Mouse (Mus musculus): ENCODE results near the gene Adamts15. TPM values are rescaled to one million over a fixed set of nuclear protein-coding genes. Genes with fewer than 3 reads are reported as not detected.

Adamts15 gene
- total RNA-seq, 2 experiments from 2014 or later: 0.08 TPM; not detected in 1

DNA sequence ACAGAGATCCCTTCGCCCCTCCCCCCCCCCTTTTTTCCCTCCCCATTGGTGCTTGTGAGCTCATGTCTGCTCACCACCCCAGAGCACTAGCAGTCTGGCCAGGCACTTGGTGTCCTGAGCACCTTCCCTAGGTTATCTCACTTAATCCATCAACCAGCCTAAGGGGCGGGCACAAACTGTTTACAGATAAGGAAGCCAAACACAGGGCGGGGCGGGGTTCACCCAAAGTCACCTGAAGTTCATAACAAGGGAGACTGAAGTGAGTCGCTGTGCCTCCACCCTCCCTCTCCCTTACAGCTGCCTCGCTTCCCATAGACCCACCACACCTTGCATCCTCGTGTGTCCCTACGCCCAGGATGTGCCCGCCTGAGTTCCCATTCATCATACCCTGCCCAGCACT is 41.7 kb downstream of the Adamts15 start:
- no peak for ATAC-seq (replicated peaks; ENCODE audit: poor library complexity)

DNA sequence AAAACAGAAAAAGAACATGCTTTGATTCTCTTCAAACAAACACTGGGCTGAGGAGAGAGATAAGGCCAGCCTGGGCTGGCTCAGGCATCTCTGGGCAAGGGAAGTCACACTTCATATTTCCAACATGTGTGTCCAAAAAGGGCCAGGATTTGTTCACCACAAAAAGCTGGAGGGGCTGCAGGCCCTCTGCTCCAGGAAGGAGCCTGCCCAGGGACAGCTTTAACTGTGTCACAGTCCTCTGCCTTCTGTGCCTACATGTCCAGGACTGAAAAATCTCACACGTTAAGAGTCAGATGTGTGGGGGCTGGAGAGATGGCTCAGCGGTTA is 42.3 kb downstream of the Adamts15 start:
- no peak for ATAC-seq (replicated peaks; ENCODE audit: poor library complexity)

DNA sequence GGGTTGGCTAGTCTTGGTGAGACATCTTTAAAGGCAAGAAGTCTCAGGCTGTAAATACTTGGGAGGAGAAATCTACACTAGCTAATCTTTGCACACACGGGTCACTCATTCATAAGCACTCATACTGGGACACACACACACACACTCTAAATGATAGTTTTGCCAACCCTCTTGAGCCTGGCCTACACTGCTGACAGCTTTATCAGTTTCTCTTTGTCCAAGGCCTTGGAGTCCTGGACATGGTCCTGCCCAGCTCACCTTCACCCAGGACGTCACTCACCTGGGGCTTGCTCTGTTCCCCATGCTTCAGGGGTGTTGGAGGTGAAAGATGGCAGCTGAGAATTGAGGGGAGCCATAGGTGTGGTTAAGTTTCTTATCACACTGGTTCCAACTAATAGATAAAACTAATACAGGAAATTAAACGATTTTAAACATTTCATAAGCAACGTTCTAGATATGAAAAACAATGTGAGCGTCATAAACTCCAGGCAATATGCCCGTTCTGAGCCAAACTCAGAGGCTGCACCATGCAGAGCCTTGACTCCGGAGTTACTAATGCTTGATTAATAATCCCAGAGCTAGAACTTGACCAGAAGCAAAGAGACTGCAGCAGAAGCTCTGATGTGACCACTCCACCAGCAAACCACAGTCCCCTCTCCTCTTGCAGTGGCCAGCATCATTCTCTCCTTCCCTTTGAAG is 42.9 kb downstream of the Adamts15 start:
- no peak for ATAC-seq (replicated peaks; ENCODE audit: poor library complexity)

DNA sequence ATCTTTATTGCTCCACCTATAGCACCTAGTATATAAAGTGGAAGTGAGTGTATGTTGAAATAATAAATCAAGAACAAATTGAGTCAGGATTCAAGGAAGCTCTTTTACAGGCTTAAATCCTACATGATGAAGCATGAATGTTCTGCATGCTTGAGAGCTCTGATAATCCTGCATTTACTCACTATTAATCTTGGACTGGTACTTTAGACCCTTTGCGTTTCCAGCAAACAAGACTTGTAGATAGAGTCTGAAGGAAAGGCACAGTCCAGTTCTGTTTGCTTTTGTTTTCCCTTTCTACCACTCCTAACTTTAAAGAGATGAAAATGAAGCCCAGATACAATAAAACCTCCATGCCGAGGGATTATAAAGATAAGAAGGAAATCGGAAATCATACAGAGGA is 45.7 kb downstream of the Adamts15 start:
- no peak for ATAC-seq (replicated peaks; ENCODE audit: poor library complexity)

DNA sequence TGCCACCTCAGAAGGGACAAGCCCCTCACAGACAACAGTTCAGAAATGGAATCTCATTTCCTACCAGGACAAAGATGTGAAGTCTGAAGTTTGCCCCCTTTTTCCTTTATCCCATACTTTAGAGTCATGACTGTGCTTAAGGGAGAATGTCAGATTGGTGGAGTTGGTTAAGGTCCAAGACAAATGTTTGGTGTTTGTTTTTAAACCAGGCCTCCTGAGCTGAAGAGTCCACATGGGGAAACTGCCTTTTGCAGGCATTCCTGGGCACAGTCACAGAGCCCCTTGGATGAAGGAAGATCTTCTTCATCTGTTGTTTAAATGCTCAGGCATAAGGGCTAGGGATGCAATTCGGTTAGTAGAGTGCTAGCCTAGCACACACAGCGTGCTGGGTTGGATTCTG is 66.4 kb downstream of the Adamts15 start:
- ATAC-seq (replicated peaks; ENCODE audit: poor library complexity): no peak

DNA sequence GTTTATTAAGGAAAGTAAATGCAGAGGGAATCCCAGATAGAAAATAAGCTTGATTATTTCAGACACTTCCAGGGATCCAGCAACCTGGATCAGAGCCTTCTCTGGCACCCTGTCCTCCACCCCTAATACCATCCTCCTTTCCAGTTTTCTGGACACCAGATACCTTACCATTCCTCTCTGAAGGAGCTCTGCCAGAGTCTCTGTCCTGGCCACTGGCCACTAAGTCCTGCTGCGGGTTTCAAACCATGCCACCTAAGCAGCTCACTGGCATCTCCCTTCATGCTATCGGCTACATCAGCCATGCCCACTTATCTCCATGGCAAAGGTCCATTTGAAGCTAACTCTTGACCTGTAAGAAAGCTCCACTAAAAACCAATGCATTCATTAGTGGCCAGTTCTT is 70.4 kb downstream of the Adamts15 start:
- ATAC-seq (replicated peaks; ENCODE audit: poor library complexity): no peak

DNA sequence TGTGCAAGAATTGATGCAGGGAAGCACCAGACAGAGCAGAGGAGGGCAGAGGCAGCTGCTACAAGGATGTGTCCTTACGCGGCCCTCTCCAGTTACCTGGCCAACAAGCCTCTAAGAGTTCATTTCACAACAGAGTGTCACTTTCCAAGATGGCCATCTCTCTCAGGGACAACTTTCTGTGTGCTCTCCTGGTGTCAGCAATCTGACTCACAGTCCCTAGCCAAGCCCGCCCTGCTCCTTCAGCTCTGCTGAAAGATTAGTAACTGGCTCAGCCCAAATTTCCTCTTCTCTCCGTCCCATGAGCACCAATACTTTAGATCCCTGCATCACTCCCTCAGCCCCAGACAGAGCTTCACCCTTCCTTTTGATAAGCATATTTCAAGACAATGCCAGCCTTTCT is 72.3 kb downstream of the Adamts15 start:
- ATAC-seq (replicated peaks; ENCODE audit: poor library complexity): no peak

DNA sequence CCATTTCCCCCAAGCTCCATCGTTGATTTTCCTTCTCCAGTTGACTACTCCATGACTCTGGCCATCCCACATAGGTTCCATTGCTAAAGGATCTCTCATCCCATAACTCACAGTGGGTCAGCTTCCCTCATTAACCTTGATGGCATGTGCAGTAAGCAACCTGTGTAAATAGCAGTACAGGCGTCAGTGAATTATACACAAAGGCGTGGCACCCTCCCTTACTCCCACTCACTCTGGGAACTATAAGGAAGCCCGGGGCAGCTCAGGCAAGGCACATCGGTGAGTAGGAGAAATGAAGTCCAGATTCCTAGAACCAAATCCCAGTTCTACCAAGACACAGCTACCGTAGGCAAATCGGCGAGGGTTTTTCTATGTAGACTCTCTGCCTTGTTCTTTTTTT is 72.8 kb downstream of the Adamts15 start:
- no peak for ATAC-seq (replicated peaks; ENCODE audit: poor library complexity)

Other genes starting within 250 kb of the Adamts15 start
- gene Adamts8, start 20.1 kb upstream of the Adamts15 start, total RNA-seq (2015): not detected in 2 replicates
- gene Adamts8, start 20.1 kb upstream of the Adamts15 start, total RNA-seq (2017): not detected in 2 replicates
- 52.5 and 57.9 TPM in 2 replicates for gene Zbtb44, start 108.2 kb upstream of the Adamts15 start, total RNA-seq (2015)
- 27.0 and 27.4 TPM in 2 replicates for gene Zbtb44, start 108.2 kb upstream of the Adamts15 start, total RNA-seq (2017)
- gene St14, start 209.4 kb upstream of the Adamts15 start, total RNA-seq (2015): 3.0 and 3.2 TPM in 2 replicates
- gene St14, start 209.4 kb upstream of the Adamts15 start, total RNA-seq (2017): 8.0 and 15.9 TPM in 2 replicates

All from megakaryocyte progenitor cell, adult 5-6 weeks (primary cell).